Mouse (Mus musculus) heart, postnatal 25 days (tissue): Measurements from ENCODE around the gene Tmco4. TPM values are rescaled to one million over a fixed set of nuclear protein-coding genes. Genes with fewer than 3 reads are reported as not detected.
A peak's percentile ranks its signal among the peaks of the same experiment; 100 is the strongest.
"Not testable (repeated sequence)": the region's sequence is repeated elsewhere in the genome, so short reads cannot be mapped to it uniquely, and the experiment has no call there.

Experiments used
- DNase-seq: peaks from one replicate; pipeline ENCODE4 v3.0.0; 2022; ENCODE audit warnings: low spot score
- intact Hi-C: fragments of 180-260 bp; cut with DNase I; formaldehyde crosslinking; loops from one replicate; pipeline ENCODE4 v1.15.1; 2025
- total RNA-seq, 2 experiments: library from RNA; stranded (reverse); gene quantifications; 2 replicates each; pipeline ENCODE4 v1.2.3; 2021

Gene Tmco4
- total RNA-seq, 2 experiments from 2014 or later = 7.5 to 10.1 TPM

DNA sequence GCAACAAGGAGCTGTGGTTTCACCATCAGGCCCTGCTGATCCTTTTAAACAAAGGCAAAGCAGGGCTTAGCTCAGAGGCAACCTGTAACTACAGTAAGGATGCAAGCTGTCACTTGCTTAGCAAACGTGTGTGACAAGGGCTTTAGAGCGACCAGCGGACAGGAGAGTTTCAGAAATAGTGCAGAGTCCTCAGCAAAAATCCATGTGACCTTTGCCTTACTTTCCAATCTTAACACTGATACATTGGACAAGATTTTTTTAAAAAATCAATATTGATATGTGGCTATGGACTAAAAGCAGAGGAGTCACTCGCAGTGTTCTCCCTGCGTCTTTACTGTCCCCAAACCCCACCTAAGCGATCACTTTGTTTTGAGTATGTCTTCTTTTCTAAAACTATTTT, 1.3 kb upstream of the Tmco4 start:
- DNase-seq = no peak
- intact Hi-C loops = no loop called here

DNA sequence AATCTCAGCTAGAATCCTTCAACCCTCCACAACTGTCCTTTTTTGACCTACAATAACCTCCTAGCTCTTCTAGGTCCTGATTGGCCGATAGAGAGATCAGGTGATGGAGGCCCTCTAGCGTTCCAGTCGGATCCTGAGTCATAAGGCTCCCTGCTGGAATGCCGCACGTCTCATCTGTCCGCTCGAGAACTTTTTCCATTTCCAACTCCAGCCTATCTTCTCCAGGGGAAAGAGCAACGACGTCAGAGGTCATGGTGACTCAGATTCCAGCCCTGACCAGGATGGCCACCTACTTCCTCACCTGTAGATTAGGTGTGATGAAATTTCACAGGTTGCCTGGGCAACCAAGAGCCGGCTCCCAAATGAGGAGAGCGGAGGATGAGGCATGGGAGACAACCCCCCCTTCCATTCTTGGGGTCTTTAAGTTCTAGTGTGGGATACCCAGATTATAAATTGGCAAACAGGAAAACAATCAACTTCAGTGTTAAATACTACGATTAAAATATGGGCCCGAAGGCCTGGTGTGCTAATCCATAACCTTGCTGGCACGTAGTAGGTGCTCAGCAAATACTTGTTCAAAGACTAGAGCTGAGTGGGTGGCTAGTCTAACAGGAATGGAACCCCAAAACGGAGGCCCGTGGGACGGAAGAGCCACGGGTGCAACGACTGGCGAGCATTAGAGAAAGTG, 405 bp upstream of the Tmco4 start:
- peak; percentile 66 for DNase-seq
- intact Hi-C loops = loop anchor here (2.0 kb wide), 1 partner anchor 49 kb away; no protein-coding TSS in a partner anchor

DNA sequence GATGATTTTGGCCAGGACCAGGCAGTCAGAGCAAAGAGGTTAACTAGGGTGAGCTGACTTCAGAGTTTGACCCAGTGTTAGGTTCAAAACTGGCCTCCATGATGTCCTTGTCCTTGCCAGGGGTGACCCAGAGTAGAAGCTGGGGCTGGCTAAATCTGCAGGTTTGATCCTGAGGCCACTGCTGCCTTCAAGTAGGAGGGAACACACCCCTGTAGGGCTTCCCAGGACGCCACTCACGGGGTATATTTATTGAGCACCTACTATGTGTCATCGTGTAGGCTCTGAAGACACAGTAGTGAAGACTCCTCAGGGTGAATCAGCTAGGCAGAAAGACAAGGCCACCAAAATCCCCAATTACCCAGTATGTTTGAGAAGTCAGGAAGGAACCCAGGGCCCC, 1.0 kb downstream of the Tmco4 start:
- intact Hi-C loops = loop anchor here (2.0 kb wide), 1 partner anchor 51 kb away; no protein-coding TSS in a partner anchor
- no peak for DNase-seq

GRCm38 (mm10) chr4:138974540-138974939, 1.9 kb downstream of the Tmco4 start:
- DNase-seq, intact Hi-C loops: not testable (repeated sequence)

DNA sequence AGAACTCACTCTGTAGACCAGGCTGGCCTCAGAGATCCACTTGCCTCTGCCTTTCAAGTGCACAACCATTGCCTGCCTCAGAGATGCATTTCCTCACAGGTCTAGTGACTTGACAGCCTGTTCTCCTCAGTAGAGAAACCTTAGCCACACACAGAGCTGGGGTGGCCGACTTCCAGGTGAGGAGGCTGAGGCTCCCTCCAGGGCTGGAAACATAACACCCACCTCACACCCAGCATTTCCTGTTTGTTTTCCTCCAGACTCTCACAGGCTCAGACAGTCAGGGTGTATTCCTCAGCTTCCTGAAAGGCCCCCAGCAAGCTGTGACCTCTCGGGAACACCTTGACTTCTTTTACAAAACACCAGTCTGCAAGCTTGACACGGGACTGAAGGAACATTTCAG, 2.5 kb downstream of the Tmco4 start:
- DNase-seq = no peak
- intact Hi-C loops = no loop called here

DNA sequence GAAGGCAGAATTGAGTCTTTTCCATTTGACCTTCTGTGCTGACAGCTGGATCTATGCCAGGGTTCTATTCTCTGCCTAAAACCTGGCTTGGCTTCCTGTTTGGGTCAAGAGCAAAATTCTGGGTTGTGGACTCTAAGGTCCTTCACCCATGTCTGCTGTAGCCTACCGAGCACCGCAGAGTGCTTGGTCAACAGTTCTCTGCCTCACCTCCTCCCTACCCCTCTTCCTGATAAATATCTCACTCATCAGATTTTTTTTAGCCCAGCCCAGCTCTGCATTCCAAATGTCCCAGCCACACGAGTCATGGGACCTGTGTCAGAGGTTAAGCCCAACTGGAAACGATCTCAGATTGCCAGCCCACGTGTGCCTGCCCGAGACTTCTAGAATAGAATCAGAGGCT, 3.4 kb downstream of the Tmco4 start:
- DNase-seq = no peak
- intact Hi-C loops = no loop called here

GRCm38 (mm10) chr4:138980021-138980420, 7.3 kb downstream of the Tmco4 start:
- intact Hi-C loops = no loop called here
- no peak for DNase-seq

DNA sequence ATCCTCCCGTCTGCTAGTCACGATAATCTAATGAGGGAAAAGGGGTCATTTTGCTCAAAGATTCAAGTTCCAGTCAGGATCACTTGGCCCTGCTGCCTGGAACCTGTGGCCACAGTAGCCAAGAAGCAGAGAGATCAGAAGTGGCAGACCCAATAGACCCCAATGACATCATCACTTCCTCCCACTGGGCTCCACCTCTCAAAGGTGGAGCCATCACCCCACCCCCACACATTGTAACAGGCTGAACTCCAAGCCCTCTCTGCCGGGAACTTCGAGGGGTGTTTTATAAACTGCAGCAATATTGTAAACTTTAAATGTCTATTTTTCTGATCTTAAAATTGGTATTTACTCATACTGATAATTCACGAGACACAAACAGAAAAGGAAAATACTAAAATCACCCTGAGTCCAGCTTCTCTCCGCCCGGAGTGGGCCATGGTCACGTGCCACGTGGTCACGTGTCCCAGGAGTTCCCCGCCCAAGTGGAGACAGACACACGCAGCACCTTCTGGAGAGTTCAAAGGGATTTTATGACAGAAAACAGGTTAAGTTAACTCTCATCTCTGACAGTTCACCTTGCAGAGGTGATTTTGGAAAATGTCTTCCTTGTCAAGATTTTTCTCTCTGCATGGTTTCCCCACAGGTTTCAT, 8.2 kb downstream of the Tmco4 start:
- intact Hi-C loops = no loop called here
- DNase-seq = no peak

GRCm38 (mm10) chr4:138983422-138983821, 10.7 kb downstream of the Tmco4 start:
- DNase-seq = no peak
- intact Hi-C loops = no loop called here

- intact Hi-C loops = no loop called here
- no peak for DNase-seq
Observed at GRCm38 (mm10) chr4:138984744-138985143, 12.1 kb downstream of the Tmco4 start.

GRCm38 (mm10) chr4:138986280-138986679, 13.6 kb downstream of the Tmco4 start:
- intact Hi-C loops = no loop called here
- no peak for DNase-seq

DNA sequence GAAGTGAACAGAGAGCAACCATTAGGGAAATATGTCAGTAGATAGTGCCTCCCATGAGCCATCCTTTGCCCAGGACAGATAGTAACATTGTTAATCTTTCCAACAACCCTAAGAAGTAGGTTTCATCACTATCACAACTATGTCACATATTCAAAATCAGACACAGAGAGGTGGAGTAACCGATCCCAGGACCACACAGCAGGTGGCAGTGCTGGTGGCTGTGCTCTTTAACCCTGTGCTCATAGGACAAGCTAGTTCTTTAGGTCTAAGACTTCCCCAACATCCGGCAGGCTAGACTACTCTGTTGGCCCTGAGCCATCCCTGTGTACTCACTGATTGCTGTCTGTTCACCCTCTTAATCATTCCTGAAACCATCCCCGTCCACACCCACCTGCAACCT, 21.7 kb downstream of the Tmco4 start:
- DNase-seq = no peak
- intact Hi-C loops = no loop called here

- intact Hi-C loops = no loop called here
- DNase-seq = no peak
Observed at GRCm38 (mm10) chr4:138996410-138996809, 23.7 kb downstream of the Tmco4 start.

- intact Hi-C loops = no loop called here
Observed at GRCm38 (mm10) chr4:138997121-138997520, 24.4 kb downstream of the Tmco4 start.

GRCm38 (mm10) chr4:138998611-138999010, 25.9 kb downstream of the Tmco4 start:
- intact Hi-C loops = no loop called here
- DNase-seq = no peak

More at GRCm38 (mm10) chr4:138997121-138997520, 24.4 kb downstream of the Tmco4 start:
- DNase-seq = no peak

GRCm38 (mm10) chr4:139001026-139001425, 28.3 kb downstream of the Tmco4 start:
- DNase-seq = no peak
- intact Hi-C loops = loop anchor here (5.0 kb wide), 1 partner anchor 79 kb away; no protein-coding TSS in a partner anchor

- intact Hi-C loops = loop anchor here (5.0 kb wide), 1 partner anchor 79 kb away; no protein-coding TSS in a partner anchor
- no peak for DNase-seq
Observed at GRCm38 (mm10) chr4:139001433-139001832, 28.7 kb downstream of the Tmco4 start.

GRCm38 (mm10) chr4:139004067-139004466, 31.4 kb downstream of the Tmco4 start:
- DNase-seq = no peak
- intact Hi-C loops = loop anchor here (5.0 kb wide), 1 partner anchor 82 kb away; no protein-coding TSS in a partner anchor

GRCm38 (mm10) chr4:139005214-139005613, 32.5 kb downstream of the Tmco4 start:
- no peak for DNase-seq
- intact Hi-C loops = no loop called here

DNA sequence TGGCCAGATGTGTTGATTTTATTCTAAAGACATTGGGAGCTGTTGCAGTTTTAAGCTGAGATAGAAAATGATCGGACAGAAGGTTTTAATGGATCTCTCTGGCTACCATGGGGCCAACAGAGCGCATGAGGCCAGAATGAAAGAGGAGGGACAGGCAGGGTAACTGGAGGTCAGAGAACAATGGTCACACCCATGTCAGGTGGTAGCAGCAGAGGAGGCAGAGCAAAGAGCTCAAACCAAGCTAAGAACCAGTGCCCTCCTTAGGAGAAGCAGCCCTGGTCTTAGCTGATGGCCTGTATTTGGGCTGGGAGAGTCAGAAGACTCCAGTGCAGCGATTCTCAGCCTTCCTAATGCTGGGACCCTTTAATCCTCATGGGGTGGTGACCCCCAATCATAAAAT, 34.7 kb downstream of the Tmco4 start:
- intact Hi-C loops = no loop called here
- DNase-seq = no peak

GRCm38 (mm10) chr4:139007981-139008536, 35.4 kb downstream of the Tmco4 start:
- intact Hi-C loops = no loop called here
- DNase-seq = no peak
